Mouse (Mus musculus) urinary bladder, adult 18-20 months (tissue): Measurements from ENCODE around the gene Tacc3.

Experiments used
- DNase-seq, 2 experiments: peaks; one replicate each; pipeline ENCODE4 v3.0.0; 2022; ENCODE audit warnings: low spot score in 2 of 2, mixed read lengths in 2 of 2

Gene Tacc3

DNA sequence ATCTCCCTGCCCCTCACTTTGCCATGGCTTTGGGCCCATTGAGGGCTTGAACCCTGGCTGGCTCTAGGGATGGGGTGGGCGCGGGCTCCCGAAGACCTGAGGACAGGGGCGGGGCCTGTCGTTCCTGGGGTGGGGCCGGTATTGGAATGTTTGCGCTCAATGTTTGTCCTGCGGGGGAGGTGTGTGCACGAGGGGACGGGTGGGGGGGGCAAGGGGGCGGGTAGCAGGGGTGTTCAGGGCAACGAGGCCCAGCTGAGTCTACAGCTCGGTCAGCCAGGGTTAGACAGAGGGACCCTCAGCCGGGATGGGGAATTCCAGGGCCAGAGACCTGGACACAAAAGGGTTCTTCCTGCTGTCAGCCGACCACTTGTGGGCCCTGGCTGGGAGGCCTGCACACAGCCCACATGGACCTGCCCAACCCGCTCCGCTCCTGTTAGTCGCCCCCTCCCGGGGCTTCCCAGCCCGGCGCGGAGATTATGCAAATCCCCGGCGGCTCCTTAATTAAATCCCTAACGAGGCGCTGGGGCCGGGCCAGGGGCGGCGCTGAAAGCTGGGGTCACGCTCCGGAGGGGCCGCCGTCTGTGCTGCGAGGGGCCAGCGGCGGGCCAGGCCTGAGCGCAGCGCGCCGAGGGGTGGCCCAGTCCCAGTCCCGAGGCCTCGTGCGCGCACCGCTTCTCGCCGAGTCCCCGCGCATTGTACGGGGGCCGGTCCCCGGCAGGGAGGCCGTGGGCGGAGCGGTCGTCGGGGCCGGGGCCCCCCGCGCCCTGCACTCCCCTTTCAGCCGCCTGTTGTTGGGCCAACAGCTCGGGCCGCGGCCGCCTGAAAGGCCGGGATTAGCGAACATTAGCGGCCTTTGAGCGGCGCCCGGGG lies 37.2 kb downstream of the Tacc3 start:
- peak; percentile 50 to 61 for DNase-seq

GRCm38 (mm10) chr5:33695718-33696121 lies 37.8 kb downstream of the Tacc3 start:
- DNase-seq: no peak

DNA sequence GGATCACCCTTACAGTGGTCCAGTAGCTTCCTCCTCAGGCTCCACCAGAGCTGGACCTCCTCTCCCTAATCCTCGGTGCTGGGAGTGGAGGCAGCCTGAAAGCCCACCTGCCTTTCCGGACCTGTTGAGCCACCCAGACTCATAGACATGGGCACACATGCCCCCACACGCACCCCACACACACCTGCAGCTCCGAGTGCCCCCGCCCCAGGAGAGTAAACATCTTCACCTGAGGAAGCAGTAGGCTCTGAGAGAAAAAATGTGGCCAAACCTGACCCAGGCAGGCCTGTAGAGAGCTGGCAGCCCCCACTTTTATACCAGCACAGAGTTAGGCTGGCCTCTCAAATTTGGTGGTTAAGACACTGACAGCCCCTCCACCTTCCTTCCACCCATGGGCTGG lies 38.5 kb downstream of the Tacc3 start:
- DNase-seq: peak; percentile 60 to 76

DNA sequence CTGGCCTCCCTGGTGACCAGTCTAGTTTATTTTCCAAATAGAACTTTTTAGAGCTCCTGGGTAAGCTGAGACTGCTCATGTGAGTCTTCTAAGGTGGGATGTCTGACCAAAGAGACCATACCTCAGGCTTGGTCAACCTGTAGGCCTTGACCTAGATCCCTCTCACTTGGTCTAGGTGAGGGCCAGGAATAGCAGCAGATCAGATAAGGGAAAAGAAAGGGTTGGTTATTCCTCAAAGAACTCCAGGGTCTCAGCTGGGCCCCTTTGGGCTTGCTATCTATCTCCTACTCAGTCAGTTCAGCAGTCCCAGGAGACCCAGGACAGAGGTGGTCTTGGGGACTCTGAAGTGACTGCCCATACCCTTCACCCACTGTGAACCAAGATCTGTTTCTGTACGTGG lies 39.6 kb downstream of the Tacc3 start:
- no peak for DNase-seq

DNA sequence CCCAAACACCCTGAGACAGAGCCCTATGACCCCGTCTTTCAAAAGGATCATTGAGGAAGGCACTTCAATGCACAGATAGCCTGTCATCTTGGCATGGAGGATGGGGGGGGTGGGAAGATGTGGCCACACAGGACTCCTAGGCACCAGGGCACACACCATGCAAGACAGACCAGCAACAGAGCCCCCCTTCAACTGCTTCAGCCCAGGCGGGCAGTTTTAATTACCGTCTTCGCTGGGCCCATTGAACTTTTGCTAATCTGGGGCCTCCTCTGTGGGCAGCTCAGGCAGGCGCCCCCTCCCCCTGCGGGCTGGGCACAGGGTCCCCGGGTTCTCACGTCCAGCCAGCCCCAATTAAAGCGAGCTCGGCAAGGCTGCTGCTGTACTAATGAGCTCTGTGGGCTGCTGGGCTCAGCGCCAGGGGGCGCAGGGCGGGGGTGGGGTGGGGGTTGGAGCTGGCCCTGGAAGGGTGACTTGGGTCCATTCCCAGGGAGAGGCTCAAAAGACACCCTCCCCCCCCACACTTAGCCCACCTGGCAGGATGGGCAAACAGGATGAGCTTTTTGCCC lies 40.1 kb downstream of the Tacc3 start:
- DNase-seq: no peak

- no peak for DNase-seq
Observed at GRCm38 (mm10) chr5:33698669-33699068, 40.7 kb downstream of the Tacc3 start.

GRCm38 (mm10) chr5:33700010-33700409 lies 42.1 kb downstream of the Tacc3 start:
- DNase-seq: no peak

DNA sequence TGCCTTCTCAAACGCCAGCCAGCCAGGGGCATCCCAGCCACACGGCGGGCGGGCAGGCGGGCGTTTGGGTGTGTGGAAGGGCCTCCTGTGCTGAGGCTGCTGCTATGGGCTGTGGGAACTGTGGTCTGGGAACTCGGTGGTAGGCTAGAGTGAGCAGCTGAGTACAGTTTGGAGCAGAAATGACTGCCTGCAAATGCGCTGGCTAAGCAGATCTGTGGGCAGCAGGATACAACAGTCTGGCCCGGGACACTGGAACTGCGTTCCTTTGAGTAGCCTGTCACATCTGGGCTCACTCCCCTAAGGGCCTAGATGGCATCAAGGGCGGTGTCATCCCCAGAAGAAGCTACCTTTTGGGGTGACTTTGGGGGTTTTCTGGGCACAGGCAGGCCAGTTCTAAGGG lies 43.9 kb downstream of the Tacc3 start:
- no peak for DNase-seq

GRCm38 (mm10) chr5:33703999-33704398 lies 46.1 kb downstream of the Tacc3 start:
- no peak for DNase-seq

- no peak for DNase-seq
Observed at GRCm38 (mm10) chr5:33704945-33705611, 47.1 kb downstream of the Tacc3 start.

- DNase-seq: no peak
Observed at GRCm38 (mm10) chr5:33705612-33706349, 47.9 kb downstream of the Tacc3 start.

DNA sequence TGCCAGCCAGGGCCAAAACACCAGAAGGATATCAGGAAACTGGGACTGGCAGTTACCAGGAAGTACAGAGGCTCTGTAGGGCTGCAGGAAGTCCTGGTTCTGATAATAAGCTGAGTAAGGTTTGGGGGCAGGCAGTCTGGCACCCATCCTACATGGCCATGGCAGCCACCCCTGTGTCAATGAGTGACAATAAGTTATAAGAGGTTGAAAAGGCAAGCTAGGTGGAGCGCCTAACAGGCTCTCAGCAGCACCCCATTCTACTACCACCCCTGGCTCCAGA lies 48.4 kb downstream of the Tacc3 start:
- no peak for DNase-seq

GRCm38 (mm10) chr5:33707163-33707562 lies 49.2 kb downstream of the Tacc3 start:
- DNase-seq: no peak

GRCm38 (mm10) chr5:33709037-33709436 lies 51.1 kb downstream of the Tacc3 start:
- DNase-seq: no peak

DNA sequence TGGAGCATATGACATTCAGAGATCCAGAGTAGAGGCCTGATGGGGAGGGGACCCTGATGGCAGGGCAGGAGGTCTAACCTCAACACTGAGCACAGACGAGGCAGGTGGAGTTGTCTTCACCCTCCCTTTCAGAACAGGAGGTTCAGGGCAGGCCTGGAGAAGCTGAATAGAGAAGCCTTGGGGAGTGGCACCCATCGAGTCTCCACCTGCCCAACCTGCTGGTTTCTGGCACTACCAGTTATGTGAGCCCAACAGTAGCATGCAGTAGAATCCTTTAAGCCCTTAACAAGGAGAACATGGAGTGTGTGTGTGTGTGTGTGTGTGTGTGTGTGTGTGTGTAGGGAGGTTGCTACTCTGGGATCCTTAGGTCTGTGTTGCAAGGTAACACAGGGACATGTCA lies 54.6 kb downstream of the Tacc3 start:
- DNase-seq: peak in 1 of 2 experiments; percentile 70

DNA sequence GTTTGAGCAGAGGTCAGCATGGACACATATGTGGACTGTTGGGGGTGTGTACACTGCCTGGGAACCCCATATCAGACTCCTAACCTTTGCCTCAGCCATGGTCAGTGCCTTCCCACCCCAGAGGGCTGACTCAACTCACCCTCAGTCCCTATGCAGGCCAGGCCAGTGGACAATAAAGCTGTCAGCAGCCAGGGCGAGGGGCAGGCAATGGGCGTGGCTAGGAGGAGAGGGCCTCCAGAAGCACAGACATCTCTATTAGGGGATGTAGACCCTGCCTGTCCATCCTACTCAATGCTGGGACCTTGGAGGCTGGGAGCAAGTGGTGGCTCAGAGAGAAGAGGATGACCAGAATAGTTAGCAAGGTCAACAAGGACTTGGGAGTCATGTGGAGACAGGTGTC lies 57.3 kb downstream of the Tacc3 start:
- no peak for DNase-seq

- DNase-seq: no peak
Observed at GRCm38 (mm10) chr5:33716467-33716866, 58.5 kb downstream of the Tacc3 start.

DNA sequence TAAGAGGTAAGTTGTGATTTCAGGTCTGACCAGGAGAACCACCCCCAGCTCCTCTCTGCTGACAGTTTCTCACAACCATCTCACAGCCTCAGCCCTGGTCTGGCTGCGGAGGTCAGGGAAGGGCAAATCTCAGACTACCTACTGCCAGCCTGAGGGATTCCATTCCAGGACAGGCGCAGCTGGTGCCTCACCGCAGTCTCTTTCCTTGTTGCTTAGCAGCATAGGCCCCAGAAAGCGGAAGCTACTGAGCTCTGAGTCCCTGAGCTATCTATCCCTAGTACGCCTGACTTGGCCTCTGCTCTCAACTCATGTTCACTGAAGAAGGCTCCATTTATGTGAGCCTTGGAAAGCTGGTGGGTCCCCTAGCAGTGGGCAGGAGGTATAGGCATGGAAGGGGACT lies 60.5 kb downstream of the Tacc3 start:
- no peak for DNase-seq

DNA sequence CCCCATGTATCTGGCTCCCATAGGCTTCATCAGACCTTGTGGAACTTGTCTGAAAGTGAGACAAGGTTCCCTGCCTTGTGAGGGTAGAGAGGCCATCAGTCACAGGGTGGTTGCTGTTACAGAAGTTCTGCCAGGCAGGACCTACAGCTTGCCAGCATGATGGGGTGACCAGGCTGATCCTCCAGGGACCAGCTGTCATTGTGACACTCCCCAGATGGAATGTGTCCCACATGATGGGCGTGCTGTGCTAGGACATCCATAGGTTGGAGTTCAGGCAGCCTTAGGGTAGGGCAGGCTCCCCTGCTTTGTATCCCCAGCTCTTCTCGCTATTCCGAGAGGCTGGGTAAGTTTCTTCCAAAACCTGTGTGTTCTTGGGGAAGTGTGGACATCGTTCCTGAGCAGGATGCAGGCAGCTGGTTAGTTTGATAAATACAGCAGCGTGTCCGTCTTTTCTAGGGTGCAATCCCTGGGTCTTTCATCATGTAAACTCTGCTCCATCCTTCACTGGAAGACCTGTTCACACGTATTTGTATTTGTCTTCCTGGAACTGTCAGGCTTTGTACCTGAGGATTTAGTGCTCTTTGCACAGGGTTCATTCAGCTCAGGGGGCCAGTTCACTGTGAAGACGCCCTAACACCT lies 63.0 kb downstream of the Tacc3 start:
- no peak for DNase-seq

GRCm38 (mm10) chr5:33721541-33722265 lies 63.8 kb downstream of the Tacc3 start, which contains the start of gene Fgfr3:
Fgfr3 (plus strand) TSS chr5:33721674.
- DNase-seq: peak; percentile 68 to 72
